Mouse (Mus musculus): ENCODE results near the gene Cenpu.

DNA sequence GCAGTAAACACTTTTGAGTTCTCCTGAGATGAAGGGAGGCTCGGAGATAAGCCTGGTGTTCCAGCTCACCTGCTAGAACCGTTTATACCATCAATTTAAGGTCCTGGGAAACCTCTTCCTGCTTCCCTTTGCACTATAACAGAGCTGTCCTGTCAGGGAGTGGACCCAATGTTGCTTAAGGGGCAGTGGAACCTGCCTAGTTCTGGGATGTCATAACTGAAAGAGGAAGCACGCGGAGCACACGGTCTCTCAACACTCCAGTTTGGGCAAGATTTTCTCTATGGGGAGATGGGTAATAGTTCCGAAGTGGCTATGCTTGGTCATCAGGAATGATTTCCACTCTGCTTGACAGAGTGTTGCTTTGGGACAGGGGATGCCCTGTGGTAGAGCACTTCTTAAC, 31.2 kb upstream of the Cenpu start:
- TF ChIP-seq CTCF (IDR thresholded peaks at IDR 0.05; ENCODE audit: extremely low read depth, insufficient read depth, insufficient read length, insufficient replicate concordance) (no peak), POLR2A (IDR thresholded peaks at IDR 0.05; ENCODE audit: low read depth, low read length) (no peak)

Measured in spleen, adult 2 months (tissue).